Mouse (Mus musculus): ENCODE data around the gene Piwil4. TPM values are rescaled to one million over a fixed set of nuclear protein-coding genes. Genes with fewer than 3 reads are reported as not detected.

The Piwil4 gene
- total and polyA plus RNA-seq, 2 experiments from 2014 or later: 0.42 to 0.48 TPM

- H3K27me3 ChIP-seq (ENCODE audit: insufficient read depth, low read length): no peaks in the 10 kb centered on the region
- peak; percentile 72 for ATAC-seq
- H3K9me3 ChIP-seq (ENCODE audit: low read length): no peaks in the 10 kb centered on the region
- no peak within 1 kb of the TSS for H3K27ac ChIP-seq
- peak; percentile 30 for DNase-seq (ENCODE audit: low spot score)
- WGBS: 13% methylated on average over 23 of the region's 23 CpGs
- H3K36me3 ChIP-seq (ENCODE audit: insufficient read depth, low read length): no peaks in the 10 kb centered on the region
- no peak for TF ChIP-seq CTCF (IDR thresholded peaks at IDR 0.05; ENCODE audit: low read depth)
- H3K4me3 ChIP-seq (ENCODE audit: low read length): no peak within 1 kb of the TSS
- no peak within 1 kb of the TSS for H3K9ac ChIP-seq (replicated peaks; ENCODE audit: low read length)
- H3K4me2 ChIP-seq (ENCODE audit: low read depth, low read length): peak within 1 kb of the TSS; percentile 35; the same call in 1 of the 2 replicates
- peaks cover 3% of the 10 kb centered on the region; the same call in 1 of the 2 replicates for H3K4me1 ChIP-seq (ENCODE audit: insufficient read depth, low read length)
These were observed 30.4 kb upstream of the Piwil4 start, which contains the start of gene 1700012B09Rik for GRCm38 (mm10) chr9:14770803-14771471. 1700012B09Rik (minus strand) TSS chr9:14771030.

GRCm38 (mm10) chr9:14769811-14770210 is 29.3 kb upstream of the Piwil4 start:
- Histone ChIP-seq H3K27me3 (ENCODE audit: insufficient read depth, low read length) (no peaks in the 10 kb centered on the region), H3K4me2 (ENCODE audit: low read depth, low read length) (no peak overlapping the region), H3K4me3 (ENCODE audit: low read length) (no peak overlapping the region), H3K9me3 (ENCODE audit: low read length) (no peaks in the 10 kb centered on the region), H3K9ac (replicated peaks; ENCODE audit: low read length) (no peak overlapping the region), H3K36me3 (ENCODE audit: insufficient read depth, low read length) (no peaks in the 10 kb centered on the region), H3K4me1 (ENCODE audit: insufficient read depth, low read length) (peaks cover 3% of the 10 kb centered on the region; the same call in 1 of the 2 replicates), H3K27ac (no peak overlapping the region)
- DNase-seq (ENCODE audit: low spot score) (no peak), ATAC-seq (no peak)
- 63% methylated on average over 5 of the region's 6 CpGs for WGBS
- TF ChIP-seq CTCF (IDR thresholded peaks at IDR 0.05; ENCODE audit: low read depth): no peak

GRCm38 (mm10) chr9:14764765-14765164 is 24.2 kb upstream of the Piwil4 start:
- ATAC-seq: peak; percentile 64
- TF ChIP-seq CTCF (IDR thresholded peaks at IDR 0.05; ENCODE audit: low read depth): peak; percentile 80
- WGBS: 27% methylated on average over 7 of the region's 7 CpGs

GRCm38 (mm10) chr9:14759261-14759660 is 18.7 kb upstream of the Piwil4 start:
- Histone ChIP-seq H3K27me3 (ENCODE audit: insufficient read depth, low read length) (no peaks in the 10 kb centered on the region), H3K4me1 (ENCODE audit: insufficient read depth, low read length) (no peaks in the 10 kb centered on the region), H3K4me2 (ENCODE audit: low read depth, low read length) (no peak overlapping the region), H3K9ac (replicated peaks; ENCODE audit: low read length) (no peak overlapping the region), H3K9me3 (ENCODE audit: low read length) (no peaks in the 10 kb centered on the region), H3K4me3 (ENCODE audit: low read length) (no peak overlapping the region), H3K36me3 (ENCODE audit: insufficient read depth, low read length) (no peaks in the 10 kb centered on the region), H3K27ac (no peak overlapping the region)
- ATAC-seq (no peak), DNase-seq (ENCODE audit: low spot score) (no peak)
- TF ChIP-seq CTCF (IDR thresholded peaks at IDR 0.05; ENCODE audit: low read depth): no peak

More at GRCm38 (mm10) chr9:14764765-14765164, 24.2 kb upstream of the Piwil4 start:
- Histone ChIP-seq H3K4me1 (ENCODE audit: insufficient read depth, low read length) (no peaks in the 10 kb centered on the region), H3K4me3 (ENCODE audit: low read length) (no peak overlapping the region), H3K27me3 (ENCODE audit: insufficient read depth, low read length) (no peaks in the 10 kb centered on the region), H3K9ac (replicated peaks; ENCODE audit: low read length) (no peak overlapping the region), H3K9me3 (ENCODE audit: low read length) (no peaks in the 10 kb centered on the region), H3K4me2 (ENCODE audit: low read depth, low read length) (no peak overlapping the region), H3K27ac (no peak overlapping the region), H3K36me3 (ENCODE audit: insufficient read depth, low read length) (no peaks in the 10 kb centered on the region)
- peak; percentile 80 for DNase-seq (ENCODE audit: low spot score)

- no peaks in the 10 kb centered on the region for H3K27me3 ChIP-seq (ENCODE audit: insufficient read depth, low read length)
- no peaks in the 10 kb centered on the region for H3K36me3 ChIP-seq (ENCODE audit: insufficient read depth, low read length)
- no peaks in the 10 kb centered on the region for H3K9me3 ChIP-seq (ENCODE audit: low read length)
- no peak overlapping the region for H3K4me3 ChIP-seq (ENCODE audit: low read length)
- no peaks in the 10 kb centered on the region for H3K4me1 ChIP-seq (ENCODE audit: insufficient read depth, low read length)
- no peak for ATAC-seq
- 73% methylated on average over 7 of the region's 7 CpGs for WGBS
- TF ChIP-seq CTCF (IDR thresholded peaks at IDR 0.05; ENCODE audit: low read depth): no peak
- H3K9ac ChIP-seq (replicated peaks; ENCODE audit: low read length): no peak overlapping the region
- no peak overlapping the region for H3K27ac ChIP-seq
- H3K4me2 ChIP-seq (ENCODE audit: low read depth, low read length): no peak overlapping the region
- DNase-seq (ENCODE audit: low spot score): no peak
These were observed 18.1 kb upstream of the Piwil4 start for GRCm38 (mm10) chr9:14758590-14758989.

GRCm38 (mm10) chr9:14754469-14754868 is 13.9 kb upstream of the Piwil4 start:
- Histone ChIP-seq H3K4me3 (ENCODE audit: low read length) (no peak overlapping the region), H3K27me3 (ENCODE audit: insufficient read depth, low read length) (no peaks in the 10 kb centered on the region), H3K4me1 (ENCODE audit: insufficient read depth, low read length) (peaks cover 10% of the 10 kb centered on the region; the same call in 1 of the 2 replicates), H3K36me3 (ENCODE audit: insufficient read depth, low read length) (no peaks in the 10 kb centered on the region), H3K4me2 (ENCODE audit: low read depth, low read length) (no peak overlapping the region), H3K9ac (replicated peaks; ENCODE audit: low read length) (no peak overlapping the region), H3K27ac (no peak overlapping the region), H3K9me3 (ENCODE audit: low read length) (no peaks in the 10 kb centered on the region)
- ATAC-seq: no peak
- no peak for DNase-seq (ENCODE audit: low spot score)
- no peak for TF ChIP-seq CTCF (IDR thresholded peaks at IDR 0.05; ENCODE audit: low read depth)
- WGBS: 85% methylated on average over 3 of the region's 3 CpGs

- Histone ChIP-seq H3K27me3 (ENCODE audit: insufficient read depth, low read length) (no peaks in the 10 kb centered on the region), H3K9ac (replicated peaks; ENCODE audit: low read length) (no peak overlapping the region), H3K27ac (no peak overlapping the region), H3K4me3 (ENCODE audit: low read length) (no peak overlapping the region), H3K36me3 (ENCODE audit: insufficient read depth, low read length) (no peaks in the 10 kb centered on the region), H3K9me3 (ENCODE audit: low read length) (no peaks in the 10 kb centered on the region), H3K4me1 (ENCODE audit: insufficient read depth, low read length) (peaks cover 10% of the 10 kb centered on the region; the same call in 1 of the 2 replicates), H3K4me2 (ENCODE audit: low read depth, low read length) (no peak overlapping the region)
- DNase-seq (ENCODE audit: low spot score) (no peak), ATAC-seq (no peak)
- no peak for TF ChIP-seq CTCF (IDR thresholded peaks at IDR 0.05; ENCODE audit: low read depth)
These were observed 13.4 kb upstream of the Piwil4 start for GRCm38 (mm10) chr9:14753947-14754346.
